Comparison of ENCODE assay signal across 8 mouse cellular contexts in genomic region chr4:120569486-120570437, GRCm38 (mm10). TPM values are rescaled to one million over a fixed set of nuclear protein-coding genes. Genes with fewer than 3 reads are reported as not detected.
DNase-seq lines count a peak whose midpoint lies in the region; ATAC-seq and TF ChIP-seq lines count a peak whose summit lies in the region.

Gene Ctps, minus strand, starts transcription at chr4:120570276.

- peak within 1 kb of the TSS; percentile 98 for H3K9ac ChIP-seq in ES-E14 (ENCODE audit: insufficient read depth, low read depth, low read length, poor library complexity, severe bottlenecking)
- peak within 1 kb of the TSS; percentile 90 for H3K9ac ChIP-seq in forebrain, embryonic 16.5 days (replicated peaks; ENCODE audit: low read depth, low read length)
- peak within 1 kb of the TSS; percentile 92 for H3K9ac ChIP-seq in lung, embryonic 14.5 days

- peak; percentile 97 for ATAC-seq in forebrain, embryonic 16.5 days
- peak; percentile 95 for ATAC-seq in lung, embryonic 14.5 days (ENCODE audit: insufficient read depth)

- in situ Hi-C loops in ES-E14 (cut with MboI; ENCODE audit: low sequenced_read_pairs in 2 of 2, unreplicated experiment in 2 of 2) = no loop called here

- no peaks in the 10 kb centered on the region for H3K9me3 ChIP-seq in ES-E14 (ENCODE audit: control insufficient read depth, insufficient read depth, low read depth, low read length)
- H3K9me3 ChIP-seq in forebrain, embryonic 16.5 days (ENCODE audit: control insufficient read depth, low read length) = no peaks in the 10 kb centered on the region
- no peaks in the 10 kb centered on the region for H3K9me3 ChIP-seq in lung, embryonic 14.5 days (ENCODE audit: low read depth, low read length)

- peaks cover 0 to 3% of the 10 kb centered on the region in 2 experiments; a peak in 1 of 4 replicates for H3K4me1 ChIP-seq in ES-E14 (ENCODE audit: control insufficient read depth in 2 of 2, insufficient read depth in 2 of 2, low read length in 2 of 2, poor library complexity in 1 of 2)
- H3K4me1 ChIP-seq in forebrain, embryonic 16.5 days (replicated peaks; ENCODE audit: control insufficient read depth, insufficient read depth, low read length) = peaks cover 16% of the 10 kb centered on the region
- peaks cover 17% of the 10 kb centered on the region for H3K4me1 ChIP-seq in lung, embryonic 14.5 days (ENCODE audit: insufficient read depth)
- H3K4me1 ChIP-seq in olfactory bulb, adult 2 months (ENCODE audit: control insufficient read depth, insufficient read depth, low read length) = no peaks in the 10 kb centered on the region
- peaks cover 12% of the 10 kb centered on the region for H3K4me1 ChIP-seq in thymus, adult 2 months (replicated peaks; ENCODE audit: control insufficient read depth, insufficient read depth, low read length)

- H3K27me3 ChIP-seq in forebrain, embryonic 16.5 days (replicated peaks; ENCODE audit: control insufficient read depth, insufficient read depth, low read length) = no peaks in the 10 kb centered on the region
- H3K27me3 ChIP-seq in lung, embryonic 14.5 days (ENCODE audit: insufficient read depth, low read length) = no peaks in the 10 kb centered on the region
- H3K27me3 ChIP-seq in thymus, adult 2 months (ENCODE audit: control insufficient read depth, insufficient read depth, low read length) = no peaks in the 10 kb centered on the region

- 1% methylated on average over 87 of the region's 97 CpGs for WGBS in forebrain, embryonic 16.5 days
- under 1% methylated on average over 97 of the region's 97 CpGs for WGBS in lung, embryonic 14.5 days
- WGBS in olfactory bulb, adult 2 months = under 1% methylated on average over 96 of the region's 97 CpGs
- under 1% methylated on average over 97 of the region's 97 CpGs for WGBS in thymus, adult 2 months

- peak within 1 kb of the TSS; percentile 82 for H3K27ac ChIP-seq in ES-E14 (ENCODE audit: insufficient read depth, low read depth, low read length, poor library complexity, severe bottlenecking)
- peak within 1 kb of the TSS; percentile 90 for H3K27ac ChIP-seq in forebrain, embryonic 16.5 days (ENCODE audit: low read length)
- H3K27ac ChIP-seq in layer of hippocampus, adult 2 months = peak within 1 kb of the TSS; percentile 97
- H3K27ac ChIP-seq in lung, embryonic 14.5 days (ENCODE audit: low read depth) = peak within 1 kb of the TSS; percentile 97
- peak within 1 kb of the TSS; percentile 77 for H3K27ac ChIP-seq in olfactory bulb, adult 2 months (ENCODE audit: insufficient read depth, low read depth, low read length)
- H3K27ac ChIP-seq in thymus, adult 2 months (ENCODE audit: control insufficient read depth, insufficient read depth, low read length) = peak within 1 kb of the TSS; percentile 9; the same call in 1 of the 2 replicates

- H3K4me2 ChIP-seq in forebrain, embryonic 16.5 days (ENCODE audit: low read length) = peak within 1 kb of the TSS; percentile 84
- H3K4me2 ChIP-seq in lung, embryonic 14.5 days = peak within 1 kb of the TSS; percentile 87

- intact Hi-C loops in heart, postnatal 36 days (cut with DNase I) = loop anchor here (5.0 kb wide), 1 partner anchor 162 kb away; the partner anchor contains the start of gene Scmh1

- peak within 1 kb of the TSS; percentile 93 for H3K4me3 ChIP-seq in ES-E14 (ENCODE audit: insufficient read depth in 1 of 2, low read depth in 1 of 2, low read length in 2 of 2, poor library complexity in 1 of 2, severe bottlenecking in 1 of 2)
- peak within 1 kb of the TSS; percentile 72 for H3K4me3 ChIP-seq in forebrain, embryonic 16.5 days (replicated peaks; ENCODE audit: low read length)
- H3K4me3 ChIP-seq in layer of hippocampus, adult 2 months = peak within 1 kb of the TSS; percentile 70
- H3K4me3 ChIP-seq in lung, embryonic 14.5 days (ENCODE audit: low read depth, low read length) = peak within 1 kb of the TSS; percentile 81
- peak within 1 kb of the TSS; percentile 86 for H3K4me3 ChIP-seq in olfactory bulb, adult 2 months (ENCODE audit: insufficient read depth, low read depth, low read length)
- peak within 1 kb of the TSS; percentile 78 for H3K4me3 ChIP-seq in thymus, adult 2 months (ENCODE audit: control insufficient read depth, insufficient read depth, low read length)

- peak; percentile 89 for DNase-seq in ES-E14 (ENCODE audit: low read depth, low spot score)
- DNase-seq in cerebellum, adult 11-12 months = peak; percentile 93
- DNase-seq in heart, postnatal 36 days = peak; percentile 92 to 98
- DNase-seq in layer of hippocampus, adult 2 months (ENCODE audit: low spot score in 2 of 2) = peak; percentile 91 to 92
- peak; percentile 95 for DNase-seq in lung, embryonic 14.5 days
- DNase-seq in thymus, adult 2 months = peak; percentile 93

- 0 out of 2 replicates have a peak, but pooled peaks have one; percentile 3 for TF ChIP-seq CTCF in layer of hippocampus, adult 2 months (conservative IDR thresholded peaks at IDR 0.05)
- no peak for TF ChIP-seq CTCF in lung, embryonic 14.5 days (IDR thresholded peaks at IDR 0.05; ENCODE audit: low read depth)
- no peak for TF ChIP-seq CTCF in olfactory bulb, adult 2 months (IDR thresholded peaks at IDR 0.05; ENCODE audit: insufficient read depth, low read depth, low read length)
- no peak; the same call in 1 of the 2 replicates for TF ChIP-seq CTCF in thymus, adult 2 months (IDR thresholded peaks at IDR 0.05; ENCODE audit: borderline replicate concordance, control insufficient read depth, extremely low read depth, insufficient read depth, low read length, poor library complexity)

- TF ChIP-seq POLR2A in olfactory bulb, adult 2 months (IDR thresholded peaks at IDR 0.05; ENCODE audit: insufficient read depth, low read depth, low read length) = peak; percentile 76
- TF ChIP-seq POLR2A in thymus, adult 2 months (IDR thresholded peaks at IDR 0.05; ENCODE audit: control insufficient read depth, extremely low read depth, insufficient read depth, low read length, poor library complexity) = peak; percentile 19

- peaks cover 3% of the 10 kb centered on the region for H3K36me3 ChIP-seq in ES-E14 (ENCODE audit: control insufficient read depth, insufficient read depth, low read length, poor library complexity, severe bottlenecking)
- 0 out of 2 replicates have a peak, but pooled peaks cover 4% of the 10 kb centered on the region for H3K36me3 ChIP-seq in forebrain, embryonic 16.5 days (ENCODE audit: control insufficient read depth, insufficient read depth)
- peaks cover 15% of the 10 kb centered on the region for H3K36me3 ChIP-seq in lung, embryonic 14.5 days (ENCODE audit: insufficient read depth)
- no peaks in the 10 kb centered on the region for H3K36me3 ChIP-seq in thymus, adult 2 months (ENCODE audit: control insufficient read depth, insufficient read depth, low read length)

TF ChIP-seq in ES-E14, 5 proteins besides CTCF, POLR2A, EP300 and RAD21:
- TF ChIP-seq CHD2 (IDR thresholded peaks at IDR 0.05; ENCODE audit: low read depth, low read length) = no peak; the same call in 1 of the 2 replicates
- no peak for TF ChIP-seq HCFC1 (IDR thresholded peaks at IDR 0.05; ENCODE audit: borderline replicate concordance, insufficient read depth, low read length)
TF ChIP-seq in ES-E14: peak in this region for 0.

RNA-seq across cellular contexts. Expression of gene Ctps, which starts in this region (rescaled TPM):
- total RNA-seq in ES-E14 (2012; rRNA removed) = 64.3 and 85.6 TPM in 2 replicates
- 102 and 103 TPM in 2 replicates for polyA plus RNA-seq in forebrain, embryonic 16.5 days (2015; fragmentation: Nextera tagmentation; extraction: Ambion mirVana)
- 10 to 100 TPM; 30.9 to 35.9 TPM for total RNA-seq in heart, postnatal 36 days (2021)
- total RNA-seq in layer of hippocampus, adult 2 months (2021) = 10 to 100 TPM; 33.5 to 38.4 TPM
- polyA plus RNA-seq in lung, embryonic 14.5 days (2014; fragmentation: Nextera tagmentation; extraction: Ambion mirVana) = 108 and 114 TPM in 2 replicates
- polyA plus RNA-seq in olfactory bulb, adult 2 months (2012; ENCODE audit: insufficient read depth, insufficient read length, low replicate concordance, missing spikeins) = not detected in 2 replicates
- polyA plus RNA-seq in thymus, adult 2 months (2012; rRNA removed) = 13.8 and 14.7 TPM in 2 replicates

Comparison
In these comparisons a context has a peak if more than half of its experiments do, and no peak if none do; other contexts are left out.
1. Peak in every context shown above with its lines: DNase-seq, ATAC-seq, H3K4me3 ChIP-seq and H3K27ac ChIP-seq.
2. H3K27ac ChIP-seq: peak in every context shown above with its lines; median percentile 97 in layer of hippocampus, adult 2 months; 97 in lung, embryonic 14.5 days; 90 in forebrain, embryonic 16.5 days; 82 in ES-E14; 77 in olfactory bulb, adult 2 months; 9 in thymus, adult 2 months.